Mouse (Mus musculus): ENCODE measurements around the gene Calhm1. TPM values are rescaled to one million over a fixed set of nuclear protein-coding genes. Genes with fewer than 3 reads are reported as not detected.

Calhm1 gene
- polyA plus RNA-seq, 1 experiment from 2014 or later = not detected

- WGBS = under 1% methylated on average over 40 of the region's 98 CpGs
- Histone ChIP-seq H3K4me1 (ENCODE audit: control insufficient read depth, insufficient read depth, low read length) (peaks cover 7% of the 10 kb centered on the region; the same call in 1 of the 2 replicates), H3K36me3 (ENCODE audit: control insufficient read depth, insufficient read depth, low read length) (no peaks in the 10 kb centered on the region), H3K4me3 (ENCODE audit: low read depth, low read length) (peak within 1 kb of the TSS; percentile 68), H3K4me2 (ENCODE audit: low read depth, low read length) (peak within 1 kb of the TSS; percentile 96), H3K27ac (ENCODE audit: low read depth, low read length) (peak within 1 kb of the TSS; percentile 55), H3K27me3 (ENCODE audit: control insufficient read depth, insufficient read depth, low read length) (no peaks in the 10 kb centered on the region), H3K9ac (replicated peaks; ENCODE audit: low read depth, low read length) (peak within 1 kb of the TSS; percentile 74), H3K9me3 (ENCODE audit: control insufficient read depth, low read length) (no peaks in the 10 kb centered on the region)
- peak; percentile 65 for ATAC-seq (ENCODE audit: low read depth)
These were observed 34.6 kb upstream of the Calhm1 start, which contains the start of gene Neurl1a for GRCm38 (mm10) chr19:47178431-47179271. Neurl1a (plus strand) TSS chr19:47178820.

GRCm38 (mm10) chr19:47178001-47178400 lies 33.9 kb upstream of the Calhm1 start:
- no peak overlapping the region for H3K9ac ChIP-seq (replicated peaks; ENCODE audit: low read depth, low read length)
- H3K4me2 ChIP-seq (ENCODE audit: low read depth, low read length) = peak overlapping the region; percentile 96; the same call in 1 of the 2 replicates
- H3K27me3 ChIP-seq (ENCODE audit: control insufficient read depth, insufficient read depth, low read length) = no peaks in the 10 kb centered on the region
- no peaks in the 10 kb centered on the region for H3K9me3 ChIP-seq (ENCODE audit: control insufficient read depth, low read length)
- ATAC-seq (ENCODE audit: low read depth) = peak; percentile 52; the same call in 1 of the 2 replicates
- no peaks in the 10 kb centered on the region for H3K36me3 ChIP-seq (ENCODE audit: control insufficient read depth, insufficient read depth, low read length)
- peaks cover 7% of the 10 kb centered on the region; the same call in 1 of the 2 replicates for H3K4me1 ChIP-seq (ENCODE audit: control insufficient read depth, insufficient read depth, low read length)
- H3K27ac ChIP-seq (ENCODE audit: low read depth, low read length) = no peak overlapping the region
- H3K4me3 ChIP-seq (ENCODE audit: low read depth, low read length) = peak overlapping the region; percentile 68; the same call in 1 of the 2 replicates
- WGBS = 21% methylated on average over 10 of the region's 10 CpGs

- Histone ChIP-seq H3K27ac (ENCODE audit: low read depth, low read length) (0 out of 2 replicates have a peak overlapping the region, but pooled peaks have one; percentile 39), H3K9ac (replicated peaks; ENCODE audit: low read depth, low read length) (no peak overlapping the region), H3K36me3 (ENCODE audit: control insufficient read depth, insufficient read depth, low read length) (no peaks in the 10 kb centered on the region), H3K4me2 (ENCODE audit: low read depth, low read length) (no peak overlapping the region), H3K4me3 (ENCODE audit: low read depth, low read length) (no peak overlapping the region), H3K9me3 (ENCODE audit: control insufficient read depth, low read length) (no peaks in the 10 kb centered on the region), H3K4me1 (ENCODE audit: control insufficient read depth, insufficient read depth, low read length) (peaks cover 7% of the 10 kb centered on the region; the same call in 1 of the 2 replicates), H3K27me3 (ENCODE audit: control insufficient read depth, insufficient read depth, low read length) (no peaks in the 10 kb centered on the region)
- 65% methylated on average over 2 of the region's 2 CpGs for WGBS
- ATAC-seq (ENCODE audit: low read depth) = no peak
These were observed 33.0 kb upstream of the Calhm1 start for GRCm38 (mm10) chr19:47176916-47177505.

DNA sequence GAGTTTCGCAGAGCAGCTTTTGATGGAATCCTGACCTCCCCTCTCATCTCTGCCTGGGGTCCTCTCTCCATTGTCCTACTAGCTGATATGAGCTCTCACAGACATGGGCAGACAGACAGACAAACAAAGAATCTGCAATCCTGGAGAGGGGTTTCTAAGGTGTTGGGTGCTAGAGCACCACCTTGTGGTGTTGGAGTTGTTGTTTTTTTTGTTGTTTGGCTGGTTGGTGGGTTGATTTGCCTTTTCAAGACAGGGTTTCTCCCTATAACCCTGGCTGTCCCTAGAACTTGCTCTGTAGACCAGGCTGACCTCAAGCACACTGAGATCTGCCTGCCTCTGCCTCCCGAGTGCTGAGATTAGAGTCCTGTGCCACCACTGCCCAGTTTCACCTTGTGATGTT lies 31.4 kb upstream of the Calhm1 start:
- Histone ChIP-seq H3K9me3 (ENCODE audit: control insufficient read depth, low read length) (no peaks in the 10 kb centered on the region), H3K4me3 (ENCODE audit: low read depth, low read length) (no peak overlapping the region), H3K4me1 (ENCODE audit: control insufficient read depth, insufficient read depth, low read length) (peaks cover 7% of the 10 kb centered on the region; the same call in 1 of the 2 replicates), H3K27me3 (ENCODE audit: control insufficient read depth, insufficient read depth, low read length) (no peaks in the 10 kb centered on the region), H3K9ac (replicated peaks; ENCODE audit: low read depth, low read length) (no peak overlapping the region), H3K27ac (ENCODE audit: low read depth, low read length) (no peak overlapping the region), H3K36me3 (ENCODE audit: control insufficient read depth, insufficient read depth, low read length) (no peaks in the 10 kb centered on the region), H3K4me2 (ENCODE audit: low read depth, low read length) (no peak overlapping the region)
- WGBS = 74% methylated on average over 2 of the region's 2 CpGs
- ATAC-seq (ENCODE audit: low read depth) = no peak

DNA sequence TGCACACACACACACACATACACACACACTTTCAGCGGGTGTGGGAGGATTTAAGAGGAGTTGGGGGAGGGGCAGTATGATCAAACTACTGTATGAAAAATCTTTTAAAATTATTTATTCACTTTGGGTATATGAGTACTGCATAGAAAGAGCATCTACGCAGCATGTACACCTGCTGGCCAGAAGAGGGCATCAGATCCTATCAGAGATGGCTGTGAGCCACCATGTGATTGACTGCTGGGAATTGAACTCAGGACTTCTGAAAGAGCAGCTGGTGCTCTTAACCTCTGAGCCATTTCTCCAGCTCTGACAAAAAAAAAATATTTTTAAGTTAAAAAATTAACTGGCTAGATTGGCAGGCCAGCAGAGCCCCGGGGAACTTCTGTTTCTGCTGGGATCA lies 30.5 kb upstream of the Calhm1 start:
- Histone ChIP-seq H3K36me3 (ENCODE audit: control insufficient read depth, insufficient read depth, low read length) (no peaks in the 10 kb centered on the region), H3K4me2 (ENCODE audit: low read depth, low read length) (no peak overlapping the region), H3K27me3 (ENCODE audit: control insufficient read depth, insufficient read depth, low read length) (no peaks in the 10 kb centered on the region), H3K9me3 (ENCODE audit: control insufficient read depth, low read length) (no peaks in the 10 kb centered on the region), H3K4me1 (ENCODE audit: control insufficient read depth, insufficient read depth, low read length) (0 out of 2 replicates have a peak, but pooled peaks cover 2% of the 10 kb centered on the region), H3K27ac (ENCODE audit: low read depth, low read length) (no peak overlapping the region), H3K9ac (replicated peaks; ENCODE audit: low read depth, low read length) (no peak overlapping the region), H3K4me3 (ENCODE audit: low read depth, low read length) (no peak overlapping the region)
- no peak for ATAC-seq (ENCODE audit: low read depth)
- 65% methylated on average over 3 of the region's 3 CpGs for WGBS

DNA sequence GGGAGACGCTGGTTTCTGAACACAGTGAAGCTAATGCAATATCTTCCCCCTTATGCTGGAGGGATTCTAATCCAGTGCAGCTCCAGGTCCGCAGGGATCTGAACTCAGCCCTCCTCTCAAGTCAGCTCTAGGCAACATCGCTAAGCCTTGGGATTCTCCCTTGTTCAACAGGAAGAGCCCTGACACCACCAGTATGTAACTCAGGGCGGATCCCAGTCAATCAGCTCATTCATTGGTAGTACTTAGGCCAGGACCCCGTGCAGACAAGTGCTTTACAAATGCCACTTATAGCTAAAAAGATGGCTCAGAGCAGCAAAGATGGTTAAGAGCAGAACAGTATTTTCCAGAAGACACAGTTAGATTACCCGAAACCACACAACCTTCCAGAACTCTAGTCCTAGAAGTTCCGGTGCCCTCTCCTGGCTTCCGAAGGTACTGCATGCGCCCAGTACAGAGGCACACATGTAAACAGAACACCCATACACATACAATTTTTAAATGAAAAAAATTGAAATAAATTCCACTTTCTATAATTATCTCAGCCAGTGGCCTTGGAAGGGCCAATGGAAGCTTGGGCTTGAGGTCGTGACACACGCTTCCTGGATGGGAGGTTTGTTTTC lies 24.8 kb upstream of the Calhm1 start:
- no peaks in the 10 kb centered on the region for H3K4me1 ChIP-seq (ENCODE audit: control insufficient read depth, insufficient read depth, low read length)
- WGBS = 25% methylated on average over 11 of the region's 11 CpGs
- no peaks in the 10 kb centered on the region for H3K27me3 ChIP-seq (ENCODE audit: control insufficient read depth, insufficient read depth, low read length)
- H3K4me3 ChIP-seq (ENCODE audit: low read depth, low read length) = no peak overlapping the region
- H3K9me3 ChIP-seq (ENCODE audit: control insufficient read depth, low read length) = no peaks in the 10 kb centered on the region
- H3K4me2 ChIP-seq (ENCODE audit: low read depth, low read length) = no peak overlapping the region
- H3K36me3 ChIP-seq (ENCODE audit: control insufficient read depth, insufficient read depth, low read length) = no peaks in the 10 kb centered on the region
- no peak; the same call in 1 of the 2 replicates for ATAC-seq (ENCODE audit: low read depth)
- H3K9ac ChIP-seq (replicated peaks; ENCODE audit: low read depth, low read length) = no peak overlapping the region
- no peak overlapping the region for H3K27ac ChIP-seq (ENCODE audit: low read depth, low read length)

DNA sequence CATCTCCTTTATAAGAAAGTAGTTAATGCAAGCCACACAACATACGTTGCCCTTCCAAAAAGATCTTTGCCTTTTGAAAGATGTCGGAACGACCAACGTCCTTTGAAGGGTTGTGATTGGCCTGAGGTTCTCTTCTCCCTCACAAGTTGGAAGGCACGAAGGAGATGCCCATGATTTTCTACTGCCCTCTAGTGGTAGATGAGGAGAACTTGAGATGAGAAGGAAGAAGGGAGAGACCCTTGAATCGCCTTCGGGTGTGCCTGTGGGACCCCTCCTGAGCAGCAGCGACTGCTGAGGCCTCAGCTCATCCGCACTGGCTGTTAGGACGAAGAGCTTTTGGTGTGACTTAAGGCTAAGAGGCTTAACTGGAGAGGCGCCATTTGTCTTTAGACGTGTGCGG lies 24.2 kb upstream of the Calhm1 start:
- Histone ChIP-seq H3K4me1 (ENCODE audit: control insufficient read depth, insufficient read depth, low read length) (no peaks in the 10 kb centered on the region), H3K9me3 (ENCODE audit: control insufficient read depth, low read length) (no peaks in the 10 kb centered on the region), H3K4me3 (ENCODE audit: low read depth, low read length) (no peak overlapping the region), H3K27ac (ENCODE audit: low read depth, low read length) (no peak overlapping the region), H3K4me2 (ENCODE audit: low read depth, low read length) (no peak overlapping the region), H3K9ac (replicated peaks; ENCODE audit: low read depth, low read length) (no peak overlapping the region), H3K27me3 (ENCODE audit: control insufficient read depth, insufficient read depth, low read length) (no peaks in the 10 kb centered on the region), H3K36me3 (ENCODE audit: control insufficient read depth, insufficient read depth, low read length) (no peaks in the 10 kb centered on the region)
- ATAC-seq (ENCODE audit: low read depth) = no peak; the same call in 1 of the 2 replicates
- 13% methylated on average over 13 of the region's 13 CpGs for WGBS

GRCm38 (mm10) chr19:47167617-47168214 lies 23.7 kb upstream of the Calhm1 start:
- Histone ChIP-seq H3K4me1 (ENCODE audit: control insufficient read depth, insufficient read depth, low read length) (no peaks in the 10 kb centered on the region), H3K4me3 (ENCODE audit: low read depth, low read length) (no peak overlapping the region), H3K9me3 (ENCODE audit: control insufficient read depth, low read length) (no peaks in the 10 kb centered on the region), H3K27me3 (ENCODE audit: control insufficient read depth, insufficient read depth, low read length) (no peaks in the 10 kb centered on the region), H3K27ac (ENCODE audit: low read depth, low read length) (no peak overlapping the region), H3K9ac (replicated peaks; ENCODE audit: low read depth, low read length) (no peak overlapping the region), H3K4me2 (ENCODE audit: low read depth, low read length) (no peak overlapping the region), H3K36me3 (ENCODE audit: control insufficient read depth, insufficient read depth, low read length) (no peaks in the 10 kb centered on the region)
- no peak for ATAC-seq (ENCODE audit: low read depth)
- 70% methylated on average over 7 of the region's 7 CpGs for WGBS
